Mouse (Mus musculus) limb, embryonic 11.5 days (tissue): ENCODE data around the gene Gm10718. TPM values are rescaled to one million over a fixed set of nuclear protein-coding genes. Genes with fewer than 3 reads are reported as not detected.
"Not testable (repeated sequence)": the region's sequence is repeated elsewhere in the genome, so short reads cannot be mapped to it uniquely, and the experiment has no call there.

Experiments
- ATAC-seq: fragments of 200-750 bp; cut with Nextera tagmentation; 2 replicates; pipeline ENCODE4 v1.8.0; 2017; ENCODE audit warnings: low read depth; ENCODE audit not compliant: insufficient number of reproducible peaks, low FRiP score, low TSS enrichment
- DNase-seq: peaks from one replicate; pipeline ENCODE4 v3.0.0-alpha.2; 2015; ENCODE audit warnings: low spot score
- H3K27ac ChIP-seq: fragments of 300-500 bp; sonication (generic); replicated peaks from 2 replicates; pipeline ENCODE4 v1.5.1; 2014; ENCODE audit warnings: low read depth, mild to moderate bottlenecking, low read length
- H3K27me3 ChIP-seq: fragments of 300-500 bp; sonication (generic); 2 replicates; pipeline ENCODE4 v1.6.1; 2014; ENCODE audit warnings: mild to moderate bottlenecking, low read length, mixed read lengths; ENCODE audit not compliant: control insufficient read depth, insufficient read depth
- H3K36me3 ChIP-seq: fragments of 300-500 bp; sonication (generic); 2 replicates; pipeline ENCODE4 v1.6.1; 2014; ENCODE audit warnings: mild to moderate bottlenecking, low read length, moderate library complexity, mixed read lengths; ENCODE audit not compliant: control insufficient read depth, insufficient read depth
- H3K4me1 ChIP-seq: fragments of 300-500 bp; sonication (generic); 2 replicates; pipeline ENCODE4 v1.6.1; 2014; ENCODE audit warnings: low read length, mixed read lengths; ENCODE audit not compliant: control insufficient read depth, insufficient read depth
- H3K4me2 ChIP-seq: fragments of 300-500 bp; sonication (generic); 2 replicates; pipeline ENCODE4 v1.6.1; 2014; ENCODE audit warnings: low read depth, mild to moderate bottlenecking, moderate library complexity; ENCODE audit not compliant: severe bottlenecking
- H3K4me3 ChIP-seq: fragments of 300-500 bp; sonication (generic); 2 replicates; pipeline ENCODE4 v1.5.1; 2014; ENCODE audit warnings: low read depth, low read length
- H3K9ac ChIP-seq: fragments of 300-500 bp; sonication (generic); 2 replicates; pipeline ENCODE4 v1.6.1; 2014; ENCODE audit warnings: mild to moderate bottlenecking, low read length
- H3K9me3 ChIP-seq: fragments of 300-500 bp; sonication (generic); 2 replicates; pipeline ENCODE4 v1.6.1; 2016; ENCODE audit warnings: low read length; ENCODE audit not compliant: control insufficient read depth
- WGBS: fragments of 180-500 bp; shearing (Covaris S2); extraction: QIAGEN DNeasy Blood & Tissue Kit; methylation state at CpG from one replicate; pipeline ENCODE4 v1.1.7; 2014; 5-methylcytosine and 5-hydroxymethylcytosine counted together
- microRNA-seq: library from miRNA; unstranded; fragments of <30 nt; microRNA quantifications from one replicate; pipeline ENCODE4, GENCODE M21; 2016
- polyA plus RNA-seq: library from polyadenylated mRNA; unstranded; fragments of >200 nt; fragmentation: Nextera tagmentation; extraction: Ambion mirVana; gene quantifications from 2 replicates; pipeline ENCODE4 v1.2.1, GENCODE M21; 2014

The Gm10718 gene
- polyA plus RNA-seq, 1 experiment from 2014 or later: not detected

- not testable (repeated sequence) for H3K4me2 ChIP-seq, H3K27me3 ChIP-seq, H3K9me3 ChIP-seq, ATAC-seq, H3K27ac ChIP-seq, H3K36me3 ChIP-seq, H3K4me1 ChIP-seq, H3K9ac ChIP-seq, H3K4me3 ChIP-seq
- 69% methylated on average over 2 of the region's 10 CpGs for WGBS
- peak; percentile 83 for DNase-seq
Observed at GRCm38 (mm10) chr9:3030677-3031318, 7.5 kb downstream of the Gm10718 start.

GRCm38 (mm10) chr9:3034299-3034698 is 11.0 kb downstream of the Gm10718 start, which contains the start of gene Gm17535:
Gm17535 (plus strand) TSS chr9:3034599.
- H3K9me3 ChIP-seq, H3K36me3 ChIP-seq, ATAC-seq, H3K9ac ChIP-seq, H3K4me1 ChIP-seq, H3K27me3 ChIP-seq, H3K4me2 ChIP-seq, H3K27ac ChIP-seq, DNase-seq, H3K4me3 ChIP-seq: not testable (repeated sequence)
- WGBS: no CpG with 5 or more reads among the region's 8 CpGs

GRCm38 (mm10) chr9:3036577-3036976 is 13.2 kb downstream of the Gm10718 start, which contains the start of gene Gm10715:
Gm10715 (plus strand) TSS chr9:3036877.
- not testable (repeated sequence) for DNase-seq, H3K9me3 ChIP-seq, H3K27me3 ChIP-seq, H3K9ac ChIP-seq, ATAC-seq, H3K4me3 ChIP-seq, H3K4me1 ChIP-seq, H3K36me3 ChIP-seq, H3K27ac ChIP-seq, H3K4me2 ChIP-seq
- WGBS: 76% methylated on average over 6 of the region's 8 CpGs

GRCm38 (mm10) chr9:3038161-3038560 is 14.8 kb downstream of the Gm10718 start:
- not testable (repeated sequence) for DNase-seq, H3K9ac ChIP-seq, H3K4me3 ChIP-seq, H3K4me1 ChIP-seq, H3K4me2 ChIP-seq, ATAC-seq, H3K36me3 ChIP-seq, H3K27me3 ChIP-seq, H3K9me3 ChIP-seq, H3K27ac ChIP-seq
- 68% methylated on average over 4 of the region's 4 CpGs for WGBS

Small RNA genes lying within 50 kb of the gene (microRNA-seq; reads per million reads assigned to microRNA genes)
- not detected for gene Mir101c

Other genes starting within 250 kb of the Gm10718 start
- gene Gm10722, start 22.6 kb upstream of the Gm10718 start, polyA plus RNA-seq: not detected in 2 replicates
- gene Gm11168, start 20.2 kb upstream of the Gm10718 start, polyA plus RNA-seq: not detected in 2 replicates
- not detected in 2 replicates for gene Gm10721, start 10.4 kb upstream of the Gm10718 start, polyA plus RNA-seq
- gene Gm10720, start 7.9 kb upstream of the Gm10718 start, polyA plus RNA-seq: not detected in 2 replicates
- gene Gm10719, start 6.1 kb upstream of the Gm10718 start, polyA plus RNA-seq: not detected in 2 replicates
- not detected in 2 replicates for gene Gm10717, start 1.9 kb downstream of the Gm10718 start, polyA plus RNA-seq
- not detected in 2 replicates for gene Gm17535, start 11.1 kb downstream of the Gm10718 start, polyA plus RNA-seq
- gene Gm10715, start 13.3 kb downstream of the Gm10718 start, polyA plus RNA-seq: not detected in 2 replicates